Mouse (Mus musculus): ENCODE measurements at regions not wholly inside any gene's neighbourhood (a gene's known extent, or its start where the extent isn't known, plus 50 kb on each side); places are given as distances from the start of the nearest gene placed in this dataset.

DNA sequence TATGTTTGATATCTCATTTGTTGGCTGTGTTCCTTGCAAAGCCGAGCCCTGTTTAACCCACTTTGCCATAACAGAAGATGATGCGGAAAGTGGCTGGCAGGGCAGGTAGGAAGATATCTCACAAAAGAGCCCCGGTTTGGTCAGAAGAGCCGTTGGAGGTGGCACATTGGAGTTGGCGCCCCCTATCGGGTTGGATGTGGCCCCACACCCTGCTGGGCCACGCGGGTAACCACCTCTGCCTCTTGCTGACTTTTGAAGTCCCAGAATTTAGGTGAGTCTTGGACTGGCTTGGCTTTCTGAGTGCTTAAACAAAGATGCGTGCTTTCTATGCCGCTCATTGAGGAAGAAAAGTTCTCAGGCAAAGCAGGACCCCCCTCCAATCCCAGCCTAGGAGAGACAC is 56.1 kb downstream of the Gm4791 start:
- DNase-seq (ENCODE audit: extremely low read depth, low read depth): no peak

DNA sequence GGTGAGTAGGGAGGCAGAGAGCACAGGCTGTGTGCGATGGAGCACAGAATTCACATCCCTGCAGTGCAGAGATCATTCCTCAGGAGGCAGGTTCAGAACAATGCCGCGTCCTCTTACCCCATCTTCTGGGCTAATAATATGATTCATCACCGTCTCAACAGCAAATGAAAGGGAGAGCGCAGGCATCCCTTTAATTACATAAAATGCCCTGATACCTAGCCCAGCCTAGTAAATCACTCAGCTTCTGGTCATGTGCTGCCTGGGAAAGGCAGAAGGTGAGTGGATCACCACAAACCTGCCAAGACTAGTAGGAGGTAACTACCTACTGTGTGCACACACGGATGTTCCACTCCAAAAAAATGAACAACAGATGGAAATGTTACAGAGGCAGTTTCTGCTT is 57.0 kb downstream of the Gm4791 start:
- no peak for DNase-seq (ENCODE audit: extremely low read depth, low read depth)

DNA sequence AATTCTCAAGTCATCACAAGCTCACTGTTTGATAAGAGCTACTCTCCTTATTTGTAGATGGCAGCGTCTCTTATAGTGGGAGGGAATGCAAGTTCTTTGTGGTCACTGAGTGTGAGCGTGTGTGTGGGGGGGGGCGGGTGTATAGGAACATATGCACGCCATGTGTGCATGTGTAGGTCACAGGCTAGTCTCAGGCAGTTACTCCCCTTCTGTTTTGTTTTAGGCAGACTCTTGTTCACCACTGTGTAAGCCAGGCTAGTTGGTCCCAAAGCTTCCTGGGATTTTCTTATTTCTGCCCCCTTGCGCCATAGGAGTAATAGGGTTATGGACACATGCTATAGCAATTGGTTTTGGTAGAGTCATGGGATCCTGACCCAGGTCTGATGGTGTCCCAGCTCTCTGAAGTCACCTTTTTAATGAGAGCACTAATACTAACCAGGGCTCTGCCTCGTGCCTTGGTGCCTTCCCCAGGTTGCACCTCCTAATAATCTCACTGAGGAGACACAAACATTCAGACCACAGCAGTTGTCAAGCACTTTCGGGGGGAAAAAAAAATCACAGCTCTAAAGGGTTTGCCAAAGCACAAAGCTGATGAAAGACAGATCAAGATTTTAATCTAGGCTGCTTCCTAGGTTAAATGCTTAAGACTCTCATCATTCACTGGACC is 60.9 kb downstream of the Gm4791 start:
- no peak for DNase-seq (ENCODE audit: extremely low read depth, low read depth)

DNA sequence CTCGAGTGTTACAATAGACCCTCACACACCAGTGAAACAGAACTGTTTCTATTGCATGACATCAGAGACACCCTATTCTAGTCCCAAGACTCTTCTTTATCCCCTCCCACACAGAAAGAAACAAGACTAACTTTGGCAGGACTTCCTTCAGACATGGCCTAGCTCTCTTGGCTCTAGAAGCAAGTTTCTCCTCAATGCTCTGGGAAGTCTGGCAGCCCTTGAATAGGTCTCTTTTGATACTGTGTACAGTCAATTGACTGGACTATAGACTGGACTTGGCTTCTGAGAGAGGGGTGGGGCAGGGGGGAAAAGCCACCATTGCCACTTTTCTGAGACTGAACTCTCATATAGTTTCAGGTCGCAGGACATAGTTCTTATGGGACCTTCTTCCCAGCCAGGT is 62.2 kb downstream of the Gm4791 start:
- no peak for DNase-seq (ENCODE audit: extremely low read depth, low read depth)

DNA sequence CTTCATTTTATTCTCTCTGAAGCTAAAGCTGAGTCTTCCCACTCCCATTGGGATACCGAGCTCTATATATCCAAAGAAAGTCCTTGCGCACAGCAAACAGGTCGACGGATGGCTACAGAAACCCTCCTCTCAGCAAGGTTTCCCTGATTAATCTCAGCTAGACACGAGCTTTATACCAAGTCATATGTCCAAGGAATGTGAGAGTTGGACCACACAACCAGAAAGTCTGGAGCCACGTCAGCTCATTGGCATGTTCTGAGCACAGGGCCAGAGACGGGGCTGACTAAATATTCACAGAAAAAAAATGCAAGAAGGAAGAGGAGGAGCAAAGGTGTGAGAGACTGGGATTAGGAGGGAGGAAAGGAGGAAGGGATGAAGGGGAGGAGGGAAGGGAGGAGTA is 64.0 kb downstream of the Gm4791 start:
- no peak for DNase-seq (ENCODE audit: extremely low read depth, low read depth)

DNA sequence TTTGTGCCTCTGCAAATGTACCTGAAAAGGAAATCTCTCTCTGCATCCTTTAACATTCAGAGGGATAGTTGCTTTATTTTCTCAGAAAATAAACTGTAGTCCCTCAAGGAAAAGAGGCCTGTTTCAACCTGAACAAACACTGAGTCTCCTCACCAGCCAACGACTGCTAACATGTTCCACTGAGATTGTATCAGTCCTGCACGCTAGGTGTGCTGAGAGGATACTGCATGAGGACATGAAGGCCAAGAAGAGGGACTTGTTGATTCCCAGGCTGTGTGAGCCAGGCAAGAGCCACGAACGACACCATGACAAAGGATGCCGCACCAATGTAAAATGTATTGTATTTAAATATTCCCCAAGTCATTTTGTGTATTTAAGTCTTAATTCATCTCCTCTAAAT is 65.2 kb downstream of the Gm4791 start:
- DNase-seq (ENCODE audit: extremely low read depth, low read depth): no peak

DNA sequence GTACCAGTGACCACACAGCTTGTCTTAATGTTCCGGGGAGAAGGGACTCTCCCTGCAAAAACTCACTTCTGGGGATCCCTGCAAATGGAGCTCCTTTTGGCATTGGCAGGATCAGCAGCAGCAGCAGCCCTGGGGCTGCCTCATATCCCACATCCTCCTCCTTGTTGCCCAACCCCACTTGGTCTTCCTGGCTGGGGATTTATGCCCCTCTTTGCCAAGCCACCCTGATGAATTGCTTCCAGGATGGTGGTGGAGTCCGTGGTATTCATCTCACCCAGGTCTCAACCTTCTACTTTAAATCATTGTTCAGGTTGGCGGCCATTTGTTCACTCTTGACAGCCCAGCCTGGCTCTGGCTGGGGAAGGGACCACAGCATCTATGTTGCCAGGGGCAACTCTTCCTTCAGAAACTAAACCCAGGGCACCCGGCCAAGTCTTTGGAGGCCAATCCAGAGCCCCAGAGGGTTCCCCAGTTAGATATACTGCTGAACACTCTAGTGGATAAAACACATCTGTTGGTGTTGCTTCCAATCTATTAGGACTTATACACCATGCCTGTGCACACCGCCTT is 66.0 kb downstream of the Gm4791 start:
- no peak for DNase-seq (ENCODE audit: extremely low read depth, low read depth)

DNA sequence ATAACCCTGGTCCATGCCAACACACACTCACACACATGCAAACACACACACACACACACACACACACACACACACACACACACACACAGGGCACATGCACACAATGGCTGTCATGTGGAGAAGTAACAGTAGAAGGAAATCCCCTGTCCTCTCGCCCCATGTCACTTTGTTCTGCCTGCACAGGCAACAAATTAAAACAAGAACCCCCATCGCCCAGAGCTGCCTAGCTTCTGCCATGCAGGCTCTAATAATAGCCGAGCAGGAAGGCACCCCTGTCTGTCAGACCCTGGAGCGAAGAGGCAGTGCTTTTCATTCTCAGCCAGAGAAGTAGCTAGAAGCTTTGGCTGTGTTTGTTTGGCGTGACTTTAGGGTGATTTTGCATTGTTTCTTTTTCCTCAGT is 70.9 kb downstream of the Gm4791 start:
- no peak for DNase-seq (ENCODE audit: extremely low read depth, low read depth)

DNA sequence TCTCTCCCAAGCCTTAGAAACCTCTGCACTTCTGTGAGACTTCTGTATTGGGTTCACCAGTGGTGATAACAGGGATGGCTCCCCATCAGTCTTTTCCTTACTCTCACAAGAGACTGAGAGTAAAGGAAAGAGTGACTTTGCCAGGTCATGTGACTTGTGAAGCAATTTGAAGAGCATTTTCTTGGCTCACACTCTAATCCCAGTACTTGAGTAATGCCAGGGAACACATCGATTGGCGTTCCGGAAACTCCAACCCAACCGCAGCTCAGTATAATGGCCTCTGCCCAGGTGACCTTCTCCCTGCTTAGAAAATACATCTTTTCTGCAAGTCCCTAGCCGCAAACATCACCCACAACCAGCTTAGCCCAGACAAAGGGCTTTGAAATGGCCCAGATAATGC is 72.4 kb downstream of the Gm4791 start:
- no peak for DNase-seq (ENCODE audit: extremely low read depth, low read depth)

DNA sequence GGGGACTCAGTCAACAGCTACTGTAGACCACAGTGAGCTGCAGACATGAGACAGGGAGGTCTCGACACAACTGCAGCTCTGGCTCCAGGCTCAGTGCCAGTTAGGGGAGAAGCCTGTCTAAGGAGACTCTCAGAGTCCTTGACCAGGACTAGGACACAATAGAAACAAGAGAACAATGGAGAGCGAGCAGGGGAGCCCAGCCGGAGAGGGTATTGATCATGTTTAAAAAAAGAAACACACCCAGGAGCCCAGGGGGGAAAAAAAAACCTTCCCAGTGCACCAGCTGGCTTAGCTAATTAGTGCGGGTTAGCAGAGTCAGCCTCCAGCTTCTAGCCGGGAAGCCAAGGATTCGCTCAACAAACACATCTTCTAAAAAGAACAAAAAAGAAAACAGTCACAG is 78.4 kb downstream of the Gm4791 start:
- no peak for DNase-seq (ENCODE audit: extremely low read depth, low read depth)

DNA sequence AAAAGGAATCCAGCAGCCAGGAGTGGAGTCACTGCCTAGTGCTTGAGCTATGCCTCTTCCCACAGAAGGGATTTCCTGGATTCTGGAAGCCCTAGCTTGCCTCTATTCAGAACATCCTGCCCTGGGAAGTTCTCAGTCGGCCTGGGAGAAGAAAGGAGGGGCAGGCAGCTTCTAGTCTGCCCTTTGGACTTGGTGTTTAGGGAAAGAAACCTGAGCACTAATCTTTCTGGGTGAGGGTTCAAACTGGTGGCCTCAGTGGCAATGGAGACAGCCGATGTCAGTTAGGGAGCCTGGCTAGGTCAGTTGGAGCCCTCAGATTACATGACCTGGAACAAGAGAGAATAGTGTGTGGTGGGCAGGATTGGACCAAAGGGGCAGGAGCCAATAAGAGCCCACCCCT is 78.9 kb downstream of the Gm4791 start:
- DNase-seq (ENCODE audit: extremely low read depth, low read depth): no peak

DNA sequence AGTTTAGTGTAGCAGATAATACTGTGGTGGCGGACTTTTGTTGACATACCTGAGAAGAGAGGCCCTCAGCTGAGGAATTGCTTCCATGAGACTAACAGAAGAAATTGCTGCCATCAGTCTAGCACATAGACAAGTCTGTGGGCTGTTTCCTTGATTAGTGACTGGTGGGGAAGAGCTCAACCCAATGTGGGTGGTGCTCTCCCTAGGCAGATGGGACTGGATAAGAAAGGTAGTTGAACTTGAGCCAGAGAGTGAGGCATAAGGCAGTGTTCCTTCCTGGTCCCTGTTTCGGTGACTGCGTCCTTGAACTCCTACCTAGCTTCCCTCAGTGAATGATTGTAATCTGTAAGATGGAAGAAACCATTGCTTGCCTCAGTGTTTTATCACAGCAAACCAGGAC is 79.4 kb downstream of the Gm4791 start:
- DNase-seq (ENCODE audit: extremely low read depth, low read depth): no peak

DNA sequence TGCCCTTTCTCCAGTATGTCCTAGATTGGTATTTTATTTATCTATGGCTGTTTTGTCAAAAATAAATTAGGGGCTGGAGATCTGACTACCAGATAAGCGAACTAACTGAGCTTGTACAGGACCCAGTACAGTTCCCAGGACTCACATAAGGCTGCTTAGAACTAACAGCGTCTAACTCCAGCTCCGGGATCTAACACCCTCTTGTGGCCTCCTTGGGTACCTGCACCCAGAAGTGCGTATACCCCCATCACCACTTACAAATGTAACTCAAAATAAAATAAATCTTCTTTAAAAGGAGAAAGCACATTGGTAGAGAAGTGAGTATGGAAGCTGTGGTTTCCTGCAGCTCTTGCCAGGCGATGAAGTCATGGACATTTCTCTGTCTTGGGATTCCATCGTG is 82.9 kb downstream of the Gm4791 start:
- no peak for DNase-seq (ENCODE audit: extremely low read depth, low read depth)

DNA sequence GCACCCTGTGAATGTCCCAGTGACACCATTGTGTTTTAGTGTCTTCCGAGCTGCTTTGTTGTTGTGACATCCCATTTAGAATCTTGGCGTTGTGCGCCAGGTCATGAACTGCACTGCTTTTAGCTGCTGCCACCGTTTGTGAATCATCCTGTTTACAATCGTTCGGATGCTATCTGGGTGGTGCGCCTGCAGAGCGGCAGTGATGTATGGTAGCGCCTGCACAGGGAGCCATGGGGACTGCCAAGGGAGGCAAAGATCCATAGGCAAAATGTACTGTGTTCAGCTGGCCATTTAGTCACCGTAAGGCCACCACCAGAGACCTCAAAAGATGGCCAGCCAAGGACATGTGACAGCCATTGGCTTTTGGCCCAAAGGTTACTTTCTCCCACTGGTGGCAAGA is 93.3 kb downstream of the Gm4791 start:
- DNase-seq (ENCODE audit: extremely low read depth, low read depth): no peak

DNA sequence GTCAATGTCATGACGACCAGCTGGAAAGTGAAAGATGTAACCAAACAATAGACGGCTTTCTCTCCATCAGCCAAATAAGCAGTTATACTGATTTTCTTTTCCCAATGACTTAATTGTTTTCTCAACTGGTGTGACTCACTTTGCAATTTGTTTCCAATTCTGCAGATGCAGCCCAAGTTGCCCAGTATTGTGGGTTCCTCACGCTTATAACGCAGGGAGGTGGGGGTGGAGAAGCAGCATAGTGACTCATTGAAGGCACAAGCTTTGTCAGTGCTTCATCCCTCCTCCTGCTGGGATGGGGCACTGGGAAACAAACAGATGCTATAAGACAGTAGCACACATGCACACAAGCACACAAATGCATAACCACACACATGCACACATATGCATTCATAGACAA is 97.1 kb downstream of the Gm4791 start:
- no peak for DNase-seq (ENCODE audit: extremely low read depth, low read depth)

DNA sequence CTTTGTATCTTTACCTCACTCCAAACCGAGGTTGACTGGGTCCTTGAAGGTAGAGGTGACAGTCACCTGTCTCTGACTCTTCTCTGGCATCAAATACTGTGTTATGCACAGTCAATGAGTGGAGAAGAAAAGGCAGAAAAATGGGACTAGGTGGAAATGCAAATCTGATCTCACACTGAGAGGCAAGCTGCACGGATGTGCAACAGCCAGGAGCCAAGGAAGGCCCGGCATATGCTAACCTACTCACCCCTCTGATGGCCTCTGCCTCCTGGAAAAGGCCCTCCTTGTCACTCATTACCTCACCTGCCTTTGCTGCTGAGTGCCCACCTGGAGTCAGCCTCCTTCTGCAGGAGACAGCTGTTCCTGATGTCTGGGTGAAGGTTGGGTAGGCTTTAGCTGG is 104.8 kb downstream of the Gm4791 start:
- no peak for DNase-seq (ENCODE audit: extremely low read depth, low read depth)

DNA sequence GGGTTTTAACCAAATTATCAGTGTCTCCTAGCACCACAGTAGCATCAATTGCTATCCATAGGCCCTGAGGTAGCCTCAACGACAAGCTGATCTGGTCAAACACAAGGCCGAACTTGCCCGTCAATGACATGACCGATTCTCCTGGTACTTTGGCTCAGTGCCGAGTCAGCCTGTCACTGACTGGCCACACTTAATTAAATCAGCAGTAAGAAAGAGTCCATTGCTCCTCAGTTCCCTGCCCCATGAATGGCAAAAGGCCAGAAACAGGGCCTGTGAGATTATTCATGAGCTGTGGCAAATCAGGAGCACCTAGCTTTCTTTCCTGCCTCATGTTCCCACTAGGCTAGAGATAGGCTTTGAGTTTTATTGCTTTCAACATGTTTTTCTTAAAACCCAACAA is 105.4 kb downstream of the Gm4791 start:
- DNase-seq (ENCODE audit: extremely low read depth, low read depth): no peak

DNA sequence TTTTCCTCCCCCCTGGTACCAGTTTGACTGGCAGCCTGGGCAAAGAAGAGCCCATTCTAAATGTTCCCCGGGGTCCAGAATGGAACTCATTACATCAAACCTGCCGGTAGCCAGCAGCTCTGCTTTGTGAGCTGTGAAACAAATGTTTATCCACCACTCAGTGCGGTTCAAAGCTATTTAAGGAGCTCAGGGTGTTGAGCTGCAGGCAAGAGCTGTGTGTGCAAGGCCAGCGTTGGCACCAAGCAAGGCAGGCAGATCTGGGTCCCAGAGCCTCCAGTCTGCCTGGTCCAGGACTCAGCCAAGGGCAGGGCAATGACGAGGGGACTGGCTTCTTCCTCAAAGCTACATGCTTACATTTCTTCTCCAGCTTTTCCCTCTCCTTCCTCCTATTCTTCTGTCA is 109.6 kb downstream of the Gm4791 start:
- no peak for DNase-seq (ENCODE audit: extremely low read depth, low read depth)

DNA sequence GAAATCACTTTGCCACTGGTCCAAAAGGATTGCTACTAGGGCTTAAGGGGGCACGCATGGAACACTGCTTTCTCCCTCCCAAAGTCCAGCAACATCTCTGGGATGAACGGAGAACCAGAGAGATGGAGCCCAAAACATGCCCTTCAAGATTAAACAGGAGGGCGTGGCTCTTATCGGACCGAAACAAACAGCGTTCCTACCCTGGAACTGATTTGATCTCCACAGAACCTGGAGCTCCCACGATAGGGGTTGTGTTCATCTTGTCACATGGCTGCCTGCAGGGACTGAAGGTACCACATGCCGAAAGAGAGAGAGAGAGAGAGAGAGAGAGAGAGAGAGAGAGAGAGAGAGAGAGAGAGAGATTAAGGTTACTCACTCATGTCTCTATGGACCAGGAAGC is 120.7 kb downstream of the Gm4791 start:
- no peak for DNase-seq (ENCODE audit: extremely low read depth, low read depth)

DNA sequence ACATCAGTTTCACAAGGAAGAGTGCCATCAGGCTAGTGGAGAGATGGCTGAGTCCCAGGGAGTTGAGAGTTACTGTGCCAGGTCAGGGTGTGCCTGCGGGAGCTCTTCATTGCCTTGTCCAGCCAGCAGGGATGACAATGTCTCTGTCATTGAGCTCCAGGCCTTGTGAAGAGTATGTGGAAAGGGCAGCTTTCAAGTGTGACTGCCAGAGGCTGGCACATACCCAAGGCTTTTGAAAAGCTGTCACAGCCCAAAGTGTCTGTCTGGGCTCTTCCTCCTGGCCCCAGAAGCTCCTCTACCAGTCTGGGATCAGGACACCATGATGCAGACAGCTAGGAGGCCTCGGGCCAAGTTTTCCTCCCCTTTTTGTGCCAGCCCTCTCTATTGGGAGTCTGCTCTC is 124.6 kb downstream of the Gm4791 start:
- DNase-seq (ENCODE audit: extremely low read depth, low read depth): no peak

DNA sequence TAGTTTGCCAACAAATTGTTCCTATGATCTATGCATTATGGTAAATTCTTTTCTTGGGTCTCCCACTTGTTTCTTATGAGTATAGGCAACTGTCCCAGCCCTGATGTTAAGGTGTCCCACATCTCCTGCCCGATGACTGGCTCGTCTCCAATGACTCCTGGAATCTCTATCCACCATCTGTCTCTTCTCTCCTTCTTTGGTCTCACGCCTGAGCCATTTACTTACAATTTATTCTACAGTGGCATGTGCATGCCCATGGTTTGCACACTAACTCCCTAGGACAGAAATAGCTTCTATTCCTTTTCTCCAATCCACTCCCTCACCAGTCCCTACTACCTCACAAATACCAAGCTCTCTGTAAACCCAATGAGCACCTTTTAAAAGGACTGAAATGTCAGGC is 127.0 kb downstream of the Gm4791 start:
- DNase-seq (ENCODE audit: extremely low read depth, low read depth): no peak

DNA sequence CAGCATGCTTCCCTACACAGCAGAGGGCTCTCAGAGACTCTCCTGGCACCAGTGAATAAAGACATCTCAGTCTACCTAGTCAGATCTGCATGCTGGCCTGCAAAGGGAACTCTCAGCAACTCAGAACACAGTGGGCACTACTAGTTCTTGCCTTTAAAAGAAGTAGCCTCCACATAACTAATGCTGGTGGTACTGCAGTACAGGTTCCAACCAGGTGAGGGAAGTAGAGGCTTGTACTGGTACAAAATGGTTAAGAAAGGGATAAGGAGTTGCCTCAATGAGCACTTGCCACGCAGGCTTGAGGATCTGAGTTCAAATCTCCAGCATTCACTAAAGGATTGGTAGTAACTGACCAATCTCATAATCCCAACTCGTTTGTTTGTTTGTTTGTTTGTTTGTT is 127.7 kb downstream of the Gm4791 start:
- no peak for DNase-seq (ENCODE audit: extremely low read depth, low read depth)

DNA sequence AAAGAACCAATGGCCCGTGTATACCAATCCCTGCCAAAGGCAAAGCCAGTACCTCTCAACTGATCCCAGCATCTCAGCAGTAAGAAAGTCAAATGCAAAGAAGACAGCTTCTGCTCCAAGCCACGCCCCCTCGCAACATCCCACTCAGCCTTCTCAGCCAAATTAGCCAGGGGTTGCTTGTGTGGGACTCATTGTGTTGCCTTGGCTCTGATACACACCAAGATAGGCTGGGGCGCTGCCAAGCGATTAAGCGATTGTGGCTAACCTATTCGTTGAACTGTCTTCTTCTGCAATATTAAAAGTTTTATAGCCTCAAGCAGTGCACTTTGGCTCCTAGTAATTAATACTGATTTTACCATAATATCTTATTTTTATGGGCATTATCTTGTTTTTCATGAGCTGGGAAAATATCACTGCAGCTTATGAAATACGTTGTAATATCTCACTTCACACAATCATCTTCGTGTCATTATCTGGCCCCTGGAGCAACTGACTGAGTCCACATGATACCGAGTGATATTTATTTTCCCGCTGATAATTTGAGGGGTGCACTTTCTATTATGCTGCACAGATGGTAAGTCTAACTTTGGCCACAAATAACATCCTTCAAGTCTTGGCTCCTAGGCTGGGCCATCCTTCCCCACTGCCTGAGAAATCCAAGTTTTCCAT is 129.3 kb downstream of the Gm4791 start:
- DNase-seq (ENCODE audit: extremely low read depth, low read depth): no peak

Data from MEL-GATA-1-ER (cell line).